Mouse (Mus musculus) thymus, adult 2 months (tissue): ENCODE measurements around the gene Rasl11a. TPM values are rescaled to one million over a fixed set of nuclear protein-coding genes. Genes with fewer than 3 reads are reported as not detected.

Experiments used
- DNase-seq: peaks from one replicate; pipeline ENCODE4 v3.0.0; 2021
- H3K27ac ChIP-seq: fragments of 200-500 bp; 2 replicates; pipeline ENCODE4 v1.5.1; 2012; ENCODE audit warnings: low read length, control low read depth; ENCODE audit not compliant: control insufficient read depth, insufficient read depth
- H3K27me3 ChIP-seq: fragments of 200-500 bp; 2 replicates; pipeline ENCODE4 v1.6.1; 2012; ENCODE audit warnings: mild to moderate bottlenecking, low read length, moderate library complexity, mixed read lengths; ENCODE audit not compliant: control insufficient read depth, insufficient read depth
- H3K36me3 ChIP-seq: fragments of 200-500 bp; 2 replicates; pipeline ENCODE4 v1.6.1; 2012; ENCODE audit warnings: mild to moderate bottlenecking, low read length, moderate library complexity; ENCODE audit not compliant: control insufficient read depth, insufficient read depth
- H3K4me1 ChIP-seq: fragments of 200-500 bp; replicated peaks from 2 replicates; pipeline ENCODE4 v1.6.1; 2012; ENCODE audit warnings: low read length; ENCODE audit not compliant: control insufficient read depth, insufficient read depth
- H3K4me3 ChIP-seq: fragments of 200-500 bp; 2 replicates; pipeline ENCODE4 v1.5.1; 2012; ENCODE audit warnings: mild to moderate bottlenecking, low read length, control low read depth, moderate library complexity; ENCODE audit not compliant: control insufficient read depth, insufficient read depth
- CTCF ChIP-seq: fragments of 200-500 bp; IDR thresholded peaks from 2 replicates; pipeline ENCODE4 v1.5.1; 2012; ENCODE audit warnings: mild to moderate bottlenecking, control low read depth, low read length, moderate library complexity, borderline replicate concordance; ENCODE audit not compliant: control insufficient read depth, poor library complexity, insufficient read depth; ENCODE audit errors: extremely low read depth
- POLR2A ChIP-seq: fragments of 200-500 bp; IDR thresholded peaks from 2 replicates; pipeline ENCODE4 v1.6.1; 2012; ENCODE audit warnings: mild to moderate bottlenecking, low read length, control low read depth, moderate library complexity; ENCODE audit not compliant: control insufficient read depth, poor library complexity, insufficient read depth; ENCODE audit errors: extremely low read depth
- WGBS: fragments of 180-500 bp; shearing (Covaris S2); methylation state at CpG from one replicate; pipeline ENCODE4 v1.1.7; 2018; 5-methylcytosine and 5-hydroxymethylcytosine counted together
- polyA plus RNA-seq: library from polyadenylated mRNA; depleted of rRNA; stranded (reverse); fragments of >200 nt; gene quantifications from 2 replicates; pipeline ENCODE4 v1.2.3, GENCODE M21; 2012

Rasl11a gene
- polyA plus RNA-seq, 1 experiment, result 2.5 TPM

DNA sequence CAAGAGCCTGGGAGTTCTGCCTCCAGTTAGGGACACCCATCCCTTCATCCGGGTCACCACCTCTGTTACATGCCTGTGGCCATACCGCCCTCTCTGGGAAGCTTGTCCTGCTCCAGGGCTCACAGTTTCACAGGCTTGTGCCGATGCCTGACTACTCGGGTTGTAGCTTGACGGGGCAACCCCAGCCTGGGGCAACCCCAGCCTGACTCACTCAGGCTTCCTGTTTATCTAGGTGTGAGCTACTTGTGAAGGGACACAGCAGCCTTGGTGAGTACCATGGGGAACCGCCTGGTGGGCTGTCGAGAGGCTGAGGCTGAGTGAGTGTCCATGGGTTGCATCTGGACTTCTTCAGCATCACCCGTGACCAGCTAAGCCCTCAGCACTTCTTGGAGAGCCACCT, 12.7 kb downstream of the Rasl11a start:
- TF ChIP-seq POLR2A, result no peak
- no peak for TF ChIP-seq CTCF
- Histone ChIP-seq H3K36me3 (no peaks in the 10 kb centered on the region), H3K4me1 (no peaks in the 10 kb centered on the region), H3K27me3 (no peaks in the 10 kb centered on the region), H3K4me3 (no peak overlapping the region), H3K27ac (no peak overlapping the region)
- WGBS, result 85% methylated on average over 8 of the region's 8 CpGs
- no peak for DNase-seq

DNA sequence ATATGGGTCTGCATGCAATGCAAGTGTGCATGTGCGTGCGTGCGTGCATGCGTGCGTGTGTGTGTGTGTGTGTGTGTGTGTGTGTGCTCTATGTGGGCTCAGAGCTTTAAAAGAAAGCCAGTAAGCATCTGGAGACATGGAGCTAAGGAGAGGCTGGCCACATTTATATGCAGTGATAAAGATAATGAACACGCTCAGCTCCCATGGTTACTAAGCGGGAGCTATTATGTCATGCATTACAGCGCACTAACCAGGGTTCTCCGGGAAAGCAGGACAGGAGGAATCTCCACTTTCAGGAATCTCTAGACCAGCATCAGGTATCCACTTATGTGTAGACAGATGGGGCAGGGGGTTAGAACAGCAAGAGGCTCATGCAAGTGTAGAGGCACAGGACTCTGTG, 13.9 kb downstream of the Rasl11a start:
- 95% methylated on average over 9 of the region's 9 CpGs for WGBS
- H3K4me3 ChIP-seq, result no peak overlapping the region
- no peaks in the 10 kb centered on the region for H3K27me3 ChIP-seq
- DNase-seq, result no peak
- H3K4me1 ChIP-seq, result no peaks in the 10 kb centered on the region
- H3K27ac ChIP-seq, result no peak overlapping the region
- H3K36me3 ChIP-seq, result no peaks in the 10 kb centered on the region
- no peak for TF ChIP-seq POLR2A
- no peak for TF ChIP-seq CTCF

DNA sequence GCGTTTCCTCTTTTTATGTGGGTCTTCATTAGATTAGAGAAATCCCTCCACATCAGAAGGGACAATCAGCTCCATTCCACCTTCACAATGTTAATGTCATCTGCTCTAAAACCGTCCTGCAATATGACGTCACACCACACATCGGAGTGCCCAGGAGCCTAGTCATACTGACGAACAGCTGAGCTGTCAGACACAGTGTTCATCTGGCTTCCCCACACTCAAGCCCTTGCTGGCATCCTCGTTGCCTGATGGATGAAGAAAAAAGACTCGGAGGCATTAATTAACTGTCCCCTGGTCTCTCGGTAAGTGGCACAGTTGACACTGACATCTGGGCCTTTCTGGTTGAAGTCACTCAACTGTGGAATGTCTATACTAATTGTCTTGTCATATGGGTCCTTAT, 14.4 kb downstream of the Rasl11a start:
- WGBS, result 91% methylated on average over 8 of the region's 8 CpGs
- TF ChIP-seq POLR2A (no peak), CTCF (no peak)
- no peak overlapping the region for H3K4me3 ChIP-seq
- H3K36me3 ChIP-seq, result no peaks in the 10 kb centered on the region
- H3K4me1 ChIP-seq, result no peaks in the 10 kb centered on the region
- no peaks in the 10 kb centered on the region for H3K27me3 ChIP-seq
- no peak for DNase-seq
- no peak overlapping the region for H3K27ac ChIP-seq

DNA sequence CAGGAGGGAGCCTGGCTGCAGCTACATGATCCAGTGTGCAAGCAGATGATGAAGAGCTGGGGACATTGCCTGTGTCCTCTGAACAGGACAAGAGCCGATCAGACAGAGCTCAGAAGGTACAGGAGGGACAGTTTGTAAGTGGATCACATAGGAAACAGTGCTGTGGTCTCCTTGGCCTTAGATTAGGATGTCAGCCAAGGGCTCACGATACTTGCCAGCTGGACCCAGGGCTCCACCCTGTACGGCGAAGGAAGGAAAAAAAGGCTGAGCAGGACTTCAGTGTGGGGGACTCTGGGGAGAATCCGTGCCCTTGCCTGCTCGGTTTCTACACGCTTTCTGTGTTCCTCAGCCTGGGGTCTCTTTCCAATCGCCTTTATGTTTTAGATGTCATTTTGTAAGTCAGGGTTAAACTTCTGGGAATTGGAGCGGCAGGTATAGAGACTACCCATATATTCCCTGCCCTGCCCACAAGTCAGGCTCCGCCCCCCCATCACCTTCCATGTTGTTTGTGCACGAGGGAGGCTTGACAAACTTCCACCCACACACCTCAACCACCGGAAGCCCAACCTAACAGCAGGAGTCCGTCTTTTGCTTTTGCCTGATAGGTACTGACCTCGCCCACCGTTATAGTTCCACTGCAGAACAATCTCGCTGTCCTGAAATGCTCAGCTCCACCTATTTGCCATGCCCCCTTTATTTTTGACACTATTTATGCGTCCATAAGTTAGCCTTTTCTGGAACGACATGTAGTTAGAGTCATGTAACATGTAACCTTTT, 15.5 kb downstream of the Rasl11a start:
- no peaks in the 10 kb centered on the region for H3K4me1 ChIP-seq
- 87% methylated on average over 18 of the region's 18 CpGs for WGBS
- no peaks in the 10 kb centered on the region for H3K36me3 ChIP-seq
- no peak for TF ChIP-seq CTCF
- no peak for TF ChIP-seq POLR2A
- no peak overlapping the region for H3K27ac ChIP-seq
- DNase-seq, result no peak
- no peak overlapping the region for H3K4me3 ChIP-seq
- H3K27me3 ChIP-seq, result no peaks in the 10 kb centered on the region

DNA sequence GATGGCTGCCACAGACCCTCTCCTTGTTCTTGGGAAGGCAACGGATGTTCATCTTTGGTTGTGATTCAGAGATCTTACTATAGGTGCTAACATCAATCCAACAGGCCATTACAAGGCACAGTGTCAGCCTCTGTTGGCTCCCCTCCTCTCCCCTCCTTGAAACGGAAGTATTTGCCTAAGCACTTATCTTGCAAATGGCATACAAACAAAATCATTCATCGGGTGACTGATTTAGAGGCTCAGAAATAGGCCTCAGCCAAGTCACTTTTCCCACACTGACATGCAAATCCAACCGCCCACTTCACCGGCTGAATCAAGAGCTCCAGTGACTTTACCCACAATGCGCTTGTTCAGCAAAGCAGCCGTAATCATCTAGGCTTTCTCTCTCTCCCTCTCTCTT, 16.7 kb downstream of the Rasl11a start:
- 83% methylated on average over 7 of the region's 7 CpGs for WGBS
- H3K36me3 ChIP-seq, result no peaks in the 10 kb centered on the region
- no peak for DNase-seq
- TF ChIP-seq POLR2A (no peak), CTCF (no peak)
- no peak overlapping the region for H3K27ac ChIP-seq
- no peaks in the 10 kb centered on the region for H3K4me1 ChIP-seq
- no peak overlapping the region for H3K4me3 ChIP-seq
- H3K27me3 ChIP-seq, result no peaks in the 10 kb centered on the region

DNA sequence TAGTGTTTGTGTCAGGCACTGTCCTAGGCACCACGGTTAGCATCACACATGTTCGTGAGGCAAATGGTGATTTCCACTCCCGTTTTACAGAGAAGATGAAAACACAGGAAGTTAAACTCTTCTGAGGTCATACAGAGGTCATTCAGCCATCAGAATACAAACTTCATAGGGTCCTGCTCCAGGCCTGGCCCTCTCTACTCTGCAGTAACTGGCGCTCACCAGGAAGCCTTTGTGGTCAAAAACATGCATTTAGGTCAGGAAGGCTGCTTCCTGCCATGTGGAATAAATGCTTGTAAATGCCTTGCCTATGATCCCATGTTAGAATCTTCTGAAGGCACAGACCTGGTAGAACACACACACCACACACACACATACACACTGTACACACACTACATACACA, 20.6 kb downstream of the Rasl11a start:
- Histone ChIP-seq H3K36me3 (no peaks in the 10 kb centered on the region), H3K27ac (no peak overlapping the region), H3K4me3 (no peak overlapping the region), H3K27me3 (no peaks in the 10 kb centered on the region), H3K4me1 (peaks cover 4% of the 10 kb centered on the region; the same call in 1 of the 2 replicates)
- 24% methylated on average over 4 of the region's 4 CpGs for WGBS
- TF ChIP-seq CTCF (no peak), POLR2A (no peak)
- DNase-seq, result no peak
